Mouse (Mus musculus) CD4-positive, CD25-positive, alpha-beta regulatory T cell, adult 2 months (primary cell): Measurements from ENCODE around the gene Naa25.

Source experiments
- DNase-seq: peaks from one replicate; pipeline ENCODE4 v3.0.0-alpha.2; 2012; ENCODE audit warnings: low read depth, low spot score

Gene Naa25

DNA sequence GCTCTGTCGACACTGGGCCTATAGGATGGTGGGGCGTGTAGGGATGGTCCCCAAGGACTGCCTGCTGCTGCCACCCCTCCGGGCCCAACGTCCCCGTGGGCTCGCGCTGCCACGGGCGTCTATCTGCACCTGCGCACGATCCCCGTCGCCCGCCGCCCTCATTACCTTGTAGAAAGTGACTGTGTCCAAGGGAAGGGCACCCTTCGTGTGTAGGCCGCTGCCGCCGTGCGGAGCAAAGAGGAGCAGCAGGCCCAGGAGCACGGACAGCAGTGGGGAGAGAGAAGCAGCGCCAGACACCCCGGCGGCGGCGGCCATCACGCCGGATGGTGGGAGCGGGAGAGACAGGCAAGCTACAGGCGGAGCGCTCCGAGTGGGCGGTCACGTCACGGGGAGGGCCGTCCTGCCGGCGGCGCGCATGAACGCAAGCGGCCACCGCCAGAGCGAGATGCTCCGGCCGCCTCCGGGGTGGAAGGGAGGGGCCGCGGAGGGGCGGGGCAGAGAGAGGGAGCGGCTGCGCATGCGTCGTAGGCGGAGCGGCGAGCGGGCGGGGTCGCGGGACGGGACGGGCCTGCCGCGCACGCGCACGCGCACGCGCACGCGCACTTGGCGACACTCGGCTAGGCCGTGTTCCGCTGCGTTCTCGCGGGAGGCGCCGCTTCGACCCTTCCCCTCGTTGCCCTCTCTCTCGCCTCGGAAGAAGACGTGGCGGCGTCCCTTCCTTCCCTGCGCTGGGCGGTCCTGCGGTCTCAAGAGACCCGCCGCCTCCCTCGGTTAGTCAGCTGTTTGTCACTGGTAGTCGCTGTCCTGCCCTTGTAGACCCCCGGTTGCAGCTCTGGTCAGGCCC lies 54.5 kb downstream of the Naa25 start, which contains the start of gene Erp29:
TSS of gene Erp29 (minus strand) at position 481 of the 844 bp plus-strand sequence.
- DNase-seq, result peak; percentile 99

DNA sequence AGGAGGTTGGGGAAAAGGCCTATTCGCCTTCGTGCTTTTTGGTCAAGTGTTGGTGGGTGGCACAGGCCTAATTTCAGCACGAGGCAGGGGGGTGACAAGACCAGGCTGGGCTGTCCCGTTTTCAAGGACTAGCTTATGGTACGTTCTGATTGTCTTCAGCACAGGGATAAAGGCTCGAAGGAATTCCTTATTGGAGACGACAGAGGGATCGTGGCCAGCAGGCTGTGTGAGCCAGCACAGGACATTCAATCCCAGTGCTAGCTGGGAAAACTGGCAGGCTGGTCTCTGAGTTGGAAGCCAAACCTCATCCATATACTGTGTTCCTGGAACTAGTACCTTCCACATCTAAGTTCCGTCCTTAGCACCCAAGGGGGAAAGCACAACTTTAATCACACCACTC lies 55.2 kb downstream of the Naa25 start:
- DNase-seq, result no peak

GRCm38 (mm10) chr5:121453743-121454502 lies 56.2 kb downstream of the Naa25 start:
- DNase-seq, result no peak

DNA sequence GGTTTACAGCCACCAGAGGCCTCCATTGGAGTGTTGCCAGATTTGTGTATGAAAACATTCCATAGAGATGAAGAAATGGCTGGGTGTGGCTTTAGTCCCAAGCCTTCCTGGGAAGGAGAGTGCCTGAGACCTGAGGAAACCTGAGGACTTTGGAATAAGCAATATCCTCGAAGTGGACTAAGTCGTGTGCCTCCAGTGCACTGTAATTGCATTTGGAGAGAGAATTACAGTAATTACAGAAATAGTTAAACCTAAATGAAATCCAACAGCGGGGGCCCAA lies 56.7 kb downstream of the Naa25 start:
- DNase-seq, result no peak

DNA sequence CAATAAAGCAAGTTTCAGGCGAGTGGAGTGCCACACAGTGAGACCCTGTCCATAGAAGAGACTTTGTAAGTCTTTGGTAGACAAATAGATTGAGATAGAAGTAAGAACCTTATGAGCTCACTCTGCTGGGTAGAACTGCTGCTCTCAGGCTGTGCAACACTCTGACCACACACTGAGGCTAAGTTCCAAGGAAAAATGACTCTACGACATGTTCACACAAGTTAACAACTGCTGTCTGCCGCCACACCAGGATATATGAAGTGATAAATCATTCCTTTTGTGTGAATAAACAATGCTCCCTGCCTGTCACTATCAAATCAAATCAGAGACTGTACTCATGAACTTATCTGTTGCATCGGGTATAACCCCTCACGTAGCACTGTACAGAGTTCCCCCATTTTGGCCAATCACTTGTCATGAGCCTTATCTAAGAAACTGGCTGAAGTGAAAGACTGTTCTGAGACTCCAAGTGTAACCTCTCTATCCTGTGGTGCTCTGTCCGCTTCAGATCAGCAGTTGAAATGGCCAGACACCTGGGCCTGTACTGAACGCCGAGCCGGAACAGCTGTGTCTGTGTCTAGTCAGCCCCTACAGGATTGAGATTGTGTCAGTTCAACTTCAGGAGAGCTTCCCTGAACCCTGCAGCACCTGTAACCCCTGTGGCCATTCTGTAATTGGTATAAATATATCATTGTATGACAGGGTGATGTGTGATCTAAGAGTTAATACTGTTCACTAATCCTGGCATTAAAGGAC lies 58.0 kb downstream of the Naa25 start:
- no peak for DNase-seq

- DNase-seq, result no peak
Measured at GRCm38 (mm10) chr5:121461339-121462170, 63.8 kb downstream of the Naa25 start.

DNA sequence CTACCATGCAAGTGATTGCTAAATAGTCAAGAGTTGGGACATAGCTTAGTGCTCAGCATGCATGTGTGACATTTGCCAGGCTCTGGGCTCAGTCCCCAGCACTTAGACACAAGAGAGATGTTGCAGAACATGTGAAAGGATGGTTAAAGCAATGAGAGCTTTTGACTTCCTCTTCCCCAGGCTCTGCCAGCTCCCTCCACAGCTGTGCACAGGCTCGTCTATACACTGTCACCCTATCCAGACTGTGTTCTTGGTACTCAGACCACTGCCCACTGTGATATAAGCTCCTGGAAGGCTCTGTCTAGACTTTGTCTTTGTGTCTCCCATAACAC lies 64.4 kb downstream of the Naa25 start:
- no peak for DNase-seq

DNA sequence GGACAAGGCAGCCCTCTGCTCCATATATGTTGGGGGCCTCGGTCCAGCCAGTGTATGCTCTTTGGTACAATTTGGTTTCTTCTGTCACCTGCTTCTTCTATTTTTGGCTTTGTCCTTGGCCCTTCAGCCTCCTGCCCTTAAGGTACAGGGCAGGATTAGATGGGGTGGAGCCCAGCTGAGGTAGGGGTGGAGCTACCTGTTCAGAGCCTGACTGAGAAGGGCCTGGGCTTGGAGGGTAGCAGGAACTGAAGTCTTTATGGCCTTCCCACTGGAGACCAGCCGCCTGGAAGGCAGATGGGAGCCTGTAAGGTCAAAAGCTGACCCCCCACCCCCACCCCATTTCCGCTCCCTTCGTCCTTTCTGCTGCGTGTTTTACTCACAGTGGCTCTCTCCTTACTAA lies 65.2 kb downstream of the Naa25 start:
- no peak for DNase-seq

GRCm38 (mm10) chr5:121463601-121464250 lies 66.0 kb downstream of the Naa25 start:
- DNase-seq, result no peak

DNA sequence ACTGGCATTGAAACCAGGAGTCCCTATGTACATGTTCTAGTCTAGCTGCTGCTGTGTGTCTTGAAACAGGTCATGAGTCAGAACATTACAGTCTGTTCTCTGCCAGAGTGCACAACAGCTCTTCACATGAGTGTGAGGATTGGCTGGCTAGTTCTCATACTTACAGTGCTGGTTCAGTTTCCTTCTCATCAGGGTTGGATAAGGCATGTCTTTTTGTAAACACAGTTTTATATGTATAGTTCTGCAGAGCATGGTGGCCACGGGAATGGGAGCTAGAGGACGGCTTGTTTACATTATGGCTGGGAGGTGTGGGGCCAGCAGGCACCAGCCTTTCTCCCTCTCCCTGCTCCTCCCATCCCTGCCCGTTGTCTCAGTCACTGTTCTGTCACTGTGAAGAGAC lies 71.8 kb downstream of the Naa25 start:
- no peak for DNase-seq

DNA sequence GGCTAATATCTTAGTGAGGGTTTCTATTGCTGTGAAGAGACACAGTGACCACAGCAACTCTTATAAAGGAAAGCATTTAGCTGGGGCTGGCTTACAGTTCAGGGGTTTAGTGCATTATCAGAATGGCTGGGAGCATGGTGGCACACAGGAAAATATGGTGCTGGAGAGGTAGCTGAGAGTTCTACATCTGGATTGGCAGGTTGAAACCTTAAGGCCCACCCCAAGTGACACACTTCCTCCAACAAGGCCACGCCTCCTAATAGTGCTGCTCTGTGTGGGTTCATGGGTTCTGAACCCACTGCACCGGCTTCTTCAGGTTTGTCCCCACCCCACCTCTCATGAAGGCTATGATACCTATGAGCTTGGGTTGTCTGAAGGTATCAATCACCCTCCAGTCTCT lies 74.7 kb downstream of the Naa25 start:
- DNase-seq, result no peak

DNA sequence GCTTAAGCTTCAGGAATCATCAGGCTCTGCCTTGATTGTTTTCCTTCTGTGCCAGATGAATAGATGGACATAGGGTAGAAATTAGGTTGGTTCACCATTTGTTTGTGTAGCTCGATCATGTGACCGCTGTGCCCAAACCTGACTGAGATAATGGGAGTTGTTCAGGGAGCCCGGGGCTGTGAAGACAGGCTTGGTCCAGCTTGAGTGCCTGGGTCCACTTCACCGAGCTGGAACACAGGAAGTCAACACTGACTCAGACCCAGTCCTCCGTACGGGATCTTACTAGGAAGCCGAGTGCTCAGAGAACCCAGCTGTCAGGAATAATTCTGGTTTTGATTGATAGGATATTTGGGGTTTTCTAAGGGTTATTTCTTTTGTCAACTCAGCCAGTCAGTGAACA lies 76.9 kb downstream of the Naa25 start:
- DNase-seq, result no peak

- no peak for DNase-seq
Measured at GRCm38 (mm10) chr5:121476040-121476439, 78.3 kb downstream of the Naa25 start.

- DNase-seq, result peak; percentile 80
Measured at GRCm38 (mm10) chr5:121477680-121478079, 79.9 kb downstream of the Naa25 start.

DNA sequence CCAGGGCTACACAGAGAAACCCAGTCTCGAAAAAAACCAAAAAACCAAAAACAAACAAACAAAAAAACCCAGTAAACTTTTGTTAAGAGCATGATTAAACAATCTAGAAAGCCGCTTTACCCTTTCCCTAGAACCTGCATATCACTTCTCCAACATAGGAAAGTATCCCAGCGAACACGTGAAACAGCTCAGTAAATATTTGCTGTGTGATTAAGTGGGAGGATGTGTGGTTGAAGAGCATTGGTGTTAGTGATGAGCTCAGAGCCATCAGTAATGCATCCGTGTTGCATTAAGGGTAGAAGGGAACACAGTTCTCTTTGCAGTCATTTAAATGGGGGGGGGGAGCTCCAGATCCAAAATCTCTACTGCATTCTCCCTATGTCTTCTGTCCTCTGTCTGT lies 87.1 kb downstream of the Naa25 start:
- no peak for DNase-seq

- DNase-seq, result no peak
Measured at GRCm38 (mm10) chr5:121493305-121493704, 95.6 kb downstream of the Naa25 start.
